Mouse (Mus musculus) testis, adult 2 months (tissue): ENCODE measurements around the gene 2210016L21Rik.

ENCODE experiments used
- CTCF ChIP-seq: fragments of 200-500 bp; IDR thresholded peaks from 2 replicates; pipeline ENCODE4 v1.5.1; 2012; ENCODE audit warnings: low read depth, mild to moderate bottlenecking, inconsistent platforms, low read length, moderate library complexity; ENCODE audit not compliant: control insufficient read depth, insufficient read depth, insufficient replicate concordance
- POLR2A ChIP-seq: fragments of 200-500 bp; IDR thresholded peaks from 2 replicates; pipeline ENCODE4 v1.6.1; 2012; ENCODE audit warnings: low read depth, mild to moderate bottlenecking, inconsistent platforms, low read length, moderate library complexity; ENCODE audit not compliant: control insufficient read depth

- TF ChIP-seq CTCF (no peak), POLR2A (no peak)
Observed at GRCm38 (mm10) chr5:114961590-114962360, 19.8 kb downstream of the 2210016L21Rik start.
